35 mouse cellular contexts compared by ENCODE assay signal in the genomic region with DNA sequence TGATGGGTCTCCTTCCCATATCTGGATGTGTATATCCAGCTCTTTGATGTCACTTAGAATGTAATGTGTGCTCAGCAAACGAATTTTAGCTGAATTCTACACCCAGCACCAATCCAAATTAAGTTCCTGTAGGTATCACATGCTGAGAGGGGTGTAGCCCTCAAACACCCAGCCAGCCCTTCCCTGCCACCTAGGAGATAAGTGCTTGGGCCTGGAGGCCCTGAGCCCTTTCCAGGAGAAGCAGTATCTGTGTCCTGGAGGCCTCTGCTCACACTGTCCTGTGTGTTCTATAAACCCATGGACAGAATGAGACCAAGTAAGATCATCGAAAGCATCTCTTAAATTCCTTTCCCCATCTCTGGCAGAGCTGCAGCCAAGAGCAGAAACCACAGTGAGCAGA. TPM values are rescaled to one million over a fixed set of nuclear protein-coding genes. Genes with fewer than 3 reads are reported as not detected.
DNase-seq lines count a peak whose midpoint lies in the region; ATAC-seq and TF ChIP-seq lines count a peak whose summit lies in the region.
"Had no signal": no experiment of that assay in that cellular context is flagged by ENCODE, and none has a peak within 500 bp of the region (broad histone marks: within the 10 kb centered on the region; RNA-seq: fewer than 3 reads in every experiment).

No protein-coding gene starts in this region.

- no peak overlapping the region for H3K4me2 ChIP-seq in liver, postnatal 0 days (ENCODE audit: low read depth, low read length)
- H3K4me2 ChIP-seq in liver, embryonic 12.5 days: peak overlapping the region; percentile 43
- H3K4me2 ChIP-seq in liver, embryonic 15.5 days: peak overlapping the region; percentile 25; the same call in 1 of the 2 replicates
- H3K4me2 ChIP-seq: embryonic facial prominence, embryonic 12.5 days; embryonic facial prominence, embryonic 15.5 days; forebrain, embryonic 12.5 days; forebrain, embryonic 15.5 days; heart, embryonic 13.5 days; hindbrain, embryonic 14.5 days had no signal

- no peak overlapping the region for H3K27ac ChIP-seq in liver, postnatal 0 days (ENCODE audit: low read depth)
- peak overlapping the region; percentile 61 for H3K27ac ChIP-seq in liver, embryonic 12.5 days
- 0 out of 2 replicates have a peak overlapping the region, but pooled peaks have one; percentile 29 for H3K27ac ChIP-seq in liver, embryonic 15.5 days (replicated peaks)
- H3K27ac ChIP-seq: embryonic facial prominence, embryonic 12.5 days; embryonic facial prominence, embryonic 15.5 days; forebrain, embryonic 12.5 days; forebrain, embryonic 15.5 days; heart, adult 2 months; heart, embryonic 10.5 days; heart, embryonic 13.5 days; hindbrain, embryonic 14.5 days; hindbrain, postnatal 0 days had no signal

- H3K27me3 ChIP-seq in liver, postnatal 0 days (ENCODE audit: insufficient read depth, low read length): no peaks in the 10 kb centered on the region
- 0 out of 2 replicates have a peak, but pooled peaks cover 11% of the 10 kb centered on the region for H3K27me3 ChIP-seq in liver, embryonic 12.5 days (replicated peaks)
- no peaks in the 10 kb centered on the region for H3K27me3 ChIP-seq in liver, embryonic 15.5 days
- H3K27me3 ChIP-seq: embryonic facial prominence, embryonic 12.5 days; embryonic facial prominence, embryonic 15.5 days; forebrain, embryonic 12.5 days; forebrain, embryonic 15.5 days had no signal

- no peak overlapping the region for H3K4me3 ChIP-seq in liver, postnatal 0 days (ENCODE audit: low read depth, low read length)
- H3K4me3 ChIP-seq in liver, embryonic 12.5 days: no peak overlapping the region
- H3K4me3 ChIP-seq in liver, embryonic 15.5 days (replicated peaks): no peak overlapping the region
- H3K4me3 ChIP-seq: embryonic facial prominence, embryonic 12.5 days; embryonic facial prominence, embryonic 15.5 days; erythroblast, embryonic 14.5 days; forebrain, embryonic 12.5 days; forebrain, embryonic 15.5 days; heart, adult 2 months; heart, embryonic 10.5 days; heart, embryonic 13.5 days had no signal

- no peaks in the 10 kb centered on the region for H3K4me1 ChIP-seq in liver, postnatal 0 days (ENCODE audit: insufficient read depth)
- H3K4me1 ChIP-seq in liver, embryonic 12.5 days: peaks cover 35% of the 10 kb centered on the region
- peaks cover 16% of the 10 kb centered on the region; the same call in 1 of the 2 replicates for H3K4me1 ChIP-seq in liver, embryonic 15.5 days (replicated peaks)
- H3K4me1 ChIP-seq: embryonic facial prominence, embryonic 12.5 days; embryonic facial prominence, embryonic 15.5 days; forebrain, embryonic 12.5 days; forebrain, embryonic 15.5 days; heart, embryonic 13.5 days had no signal

- no peak overlapping the region for H3K9ac ChIP-seq in liver, postnatal 0 days (replicated peaks)
- H3K9ac ChIP-seq in liver, embryonic 12.5 days: no peak overlapping the region
- no peak overlapping the region for H3K9ac ChIP-seq in liver, embryonic 15.5 days
- H3K9ac ChIP-seq: embryonic facial prominence, embryonic 12.5 days; embryonic facial prominence, embryonic 15.5 days; forebrain, embryonic 12.5 days; forebrain, embryonic 15.5 days; heart, embryonic 13.5 days; hindbrain, embryonic 14.5 days had no signal

- no peak for TF ChIP-seq CTCF in liver, postnatal 0 days (IDR thresholded peaks at IDR 0.05; ENCODE audit: low read depth)

- TF ChIP-seq EP300 in liver, postnatal 0 days (IDR thresholded peaks at IDR 0.05; ENCODE audit: low read depth): no peak

- no peak for ATAC-seq in liver, postnatal 0 days
- ATAC-seq in liver, embryonic 12.5 days: peak; percentile 89
- ATAC-seq in liver, embryonic 15.5 days (ENCODE audit: insufficient read depth): peak; percentile 78
- ATAC-seq: activated CD4-positive, CD25-positive, alpha-beta regulatory T cell, adult 4 months; forebrain, embryonic 15.5 days; hindbrain, postnatal 0 days had no signal

- no peaks in the 10 kb centered on the region for H3K9me3 ChIP-seq in liver, postnatal 0 days (ENCODE audit: low read length)
- H3K9me3 ChIP-seq in liver, embryonic 12.5 days (replicated peaks): no peaks in the 10 kb centered on the region
- H3K9me3 ChIP-seq in liver, embryonic 15.5 days (replicated peaks): no peaks in the 10 kb centered on the region
- H3K9me3 ChIP-seq: embryonic facial prominence, embryonic 12.5 days; embryonic facial prominence, embryonic 15.5 days; forebrain, embryonic 12.5 days; forebrain, embryonic 15.5 days; heart, embryonic 10.5 days; heart, embryonic 13.5 days had no signal

- H3K36me3 ChIP-seq in liver, postnatal 0 days (replicated peaks; ENCODE audit: insufficient read depth, low read length): no peaks in the 10 kb centered on the region
- no peaks in the 10 kb centered on the region for H3K36me3 ChIP-seq in liver, embryonic 12.5 days
- H3K36me3 ChIP-seq in liver, embryonic 15.5 days (replicated peaks): no peaks in the 10 kb centered on the region
- H3K36me3 ChIP-seq: embryonic facial prominence, embryonic 12.5 days; embryonic facial prominence, embryonic 15.5 days; forebrain, embryonic 12.5 days; forebrain, embryonic 15.5 days; heart, embryonic 10.5 days; heart, embryonic 13.5 days had no signal

- peak; percentile 71 for DNase-seq in liver
- no peak for DNase-seq in liver, postnatal 0 days
- no peak for DNase-seq in gastrocnemius, adult 8-10 months (ENCODE audit: low spot score in 2 of 2)
- DNase-seq in cerebellum, adult 11 months: no peak
- DNase-seq in layer of hippocampus, adult 8-10 months (ENCODE audit: low spot score in 2 of 2): no peak
- DNase-seq in right cerebral cortex, postnatal 4 days: no peak
- DNase-seq: adrenal gland, adult 8-10 months; adrenal gland, postnatal 25 days; cerebellum, adult 11-12 months; cerebellum, adult 8-10 months; cerebellum, postnatal 10 days; cerebellum, postnatal 36 days; gastrocnemius, postnatal 10 days; gastrocnemius, postnatal 36 days; heart, adult 2 months; heart, postnatal 14 days; heart, postnatal 4 days had no signal

- WGBS in liver, postnatal 0 days (ENCODE audit: insufficient replicate concordance): 44% methylated on average over 2 of the region's 2 CpGs
- WGBS in liver, embryonic 12.5 days (ENCODE audit: insufficient replicate concordance): 48% methylated on average over 2 of the region's 2 CpGs
- WGBS in liver, embryonic 15.5 days (ENCODE audit: insufficient replicate concordance): 39% methylated on average over 2 of the region's 2 CpGs

RNA-seq across cellular contexts. Expression of gene Prlh, which starts 5.7 kb away (rescaled TPM):
- polyA plus RNA-seq in liver, postnatal 0 days (2015; fragmentation: Nextera tagmentation; extraction: Ambion mirVana): not detected in 2 replicates
- polyA plus RNA-seq in liver, embryonic 12.5 days (2016; fragmentation: Nextera tagmentation; extraction: Ambion mirVana): 0.67 TPM in 1 of 2 replicates, not detected in the other
- not detected in 2 replicates for polyA plus RNA-seq in liver, embryonic 15.5 days (2015; fragmentation: Nextera tagmentation; extraction: Ambion mirVana)
- not detected for total RNA-seq in gastrocnemius, adult 8-10 months (2022)
- not detected for total RNA-seq in layer of hippocampus, adult 8-10 months (2022)
- total RNA-seq: adrenal gland, adult 8-10 months; adrenal gland, postnatal 25 days; ES-E14; gastrocnemius, postnatal 10 days; gastrocnemius, postnatal 36 days; granulocyte monocyte progenitor cell, adult 5-6 weeks; heart, adult 2 months; heart, postnatal 14 days; heart, postnatal 4 days; hindbrain, postnatal 0 days had no signal
- polyA plus RNA-seq: activated CD4-positive, CD25-positive, alpha-beta regulatory T cell, adult 4 months; brain, embryonic 14.5 days; cortical plate, adult 2 months; embryonic facial prominence, embryonic 12.5 days; embryonic facial prominence, embryonic 15.5 days; forebrain, embryonic 12.5 days; forebrain, embryonic 15.5 days; heart, adult 2 months; heart, embryonic 10.5 days; heart, embryonic 13.5 days; heart, embryonic 16.5 days; hindbrain, embryonic 11.5 days; hindbrain, embryonic 14.5 days had no signal

RNA-seq across cellular contexts. Expression of gene Rab17, which starts 22.2 kb away (rescaled TPM):
- polyA plus RNA-seq in liver, postnatal 0 days (2015; fragmentation: Nextera tagmentation; extraction: Ambion mirVana): 8.2 and 8.6 TPM in 2 replicates
- polyA plus RNA-seq in liver, embryonic 12.5 days (2016; fragmentation: Nextera tagmentation; extraction: Ambion mirVana): 3.2 and 3.3 TPM in 2 replicates
- polyA plus RNA-seq in liver, embryonic 15.5 days (2015; fragmentation: Nextera tagmentation; extraction: Ambion mirVana): 5.5 and 6.6 TPM in 2 replicates
- not detected for total RNA-seq in gastrocnemius, adult 8-10 months (2022)
- not detected for total RNA-seq in layer of hippocampus, adult 8-10 months (2022)
- total RNA-seq: adrenal gland, adult 8-10 months; adrenal gland, postnatal 25 days; gastrocnemius, postnatal 10 days; gastrocnemius, postnatal 36 days; hindbrain, postnatal 0 days had no signal
- polyA plus RNA-seq: activated CD4-positive, CD25-positive, alpha-beta regulatory T cell, adult 4 months; brain, embryonic 14.5 days; erythroblast, embryonic 14.5 days; forebrain, embryonic 12.5 days; hindbrain, embryonic 11.5 days; hindbrain, embryonic 14.5 days; hindbrain, postnatal 0 days had no signal

RNA-seq across cellular contexts. Expression of gene Mlph, which starts 32.4 kb away (rescaled TPM):
- polyA plus RNA-seq in liver, postnatal 0 days (2015; fragmentation: Nextera tagmentation; extraction: Ambion mirVana): 0.06 TPM in 1 of 2 replicates, not detected in the other
- polyA plus RNA-seq in liver, embryonic 12.5 days (2016; fragmentation: Nextera tagmentation; extraction: Ambion mirVana): 0.05 TPM in 1 of 2 replicates, not detected in the other
- polyA plus RNA-seq in liver, embryonic 15.5 days (2015; fragmentation: Nextera tagmentation; extraction: Ambion mirVana): not detected in 2 replicates
- total RNA-seq in gastrocnemius, adult 8-10 months (2022): under 1 TPM; 0.27 to 0.54 (median 0.31) TPM
- 1 to 10 TPM; 1.6 to 5.2 (median 3.5) TPM for total RNA-seq in layer of hippocampus, adult 8-10 months (2022)
- total RNA-seq: granulocyte monocyte progenitor cell, adult 5-6 weeks had no signal
- polyA plus RNA-seq: activated CD4-positive, CD25-positive, alpha-beta regulatory T cell, adult 4 months; erythroblast, embryonic 14.5 days; hindbrain, embryonic 11.5 days had no signal

RNA-seq across cellular contexts. Expression of gene Lrrfip1, which starts 51.3 kb away (rescaled TPM):
- 21.9 and 22.7 TPM in 2 replicates for polyA plus RNA-seq in liver, postnatal 0 days (2015; fragmentation: Nextera tagmentation; extraction: Ambion mirVana)
- 17.4 and 18.1 TPM in 2 replicates for polyA plus RNA-seq in liver, embryonic 12.5 days (2016; fragmentation: Nextera tagmentation; extraction: Ambion mirVana)
- 14.9 and 16.7 TPM in 2 replicates for polyA plus RNA-seq in liver, embryonic 15.5 days (2015; fragmentation: Nextera tagmentation; extraction: Ambion mirVana)
- 100 to 1,000 TPM; 104 to 126 (median 123) TPM for total RNA-seq in gastrocnemius, adult 8-10 months (2022)
- 10 to 100 TPM; 66.2 to 83.0 (median 73.9) TPM for total RNA-seq in layer of hippocampus, adult 8-10 months (2022)
